Mouse (Mus musculus): ENCODE measurements around the gene E030030I06Rik.
"Not testable (repeated sequence)": the region's sequence is repeated elsewhere in the genome, so short reads cannot be mapped to it uniquely, and the experiment has no call there.

- TF ChIP-seq CTCF (IDR thresholded peaks at IDR 0.05; ENCODE audit: low read depth, low read length); POLR2AphosphoS5 (IDR thresholded peaks at IDR 0.05; ENCODE audit: insufficient replicate concordance, low read depth, low read length): not testable (repeated sequence)
These were observed 24.5 kb upstream of the E030030I06Rik start for GRCm38 (mm10) chr10:22173335-22174189.
